Mouse (Mus musculus): Measurements from ENCODE around the gene Man2b2.

Man2b2 gene

DNA sequence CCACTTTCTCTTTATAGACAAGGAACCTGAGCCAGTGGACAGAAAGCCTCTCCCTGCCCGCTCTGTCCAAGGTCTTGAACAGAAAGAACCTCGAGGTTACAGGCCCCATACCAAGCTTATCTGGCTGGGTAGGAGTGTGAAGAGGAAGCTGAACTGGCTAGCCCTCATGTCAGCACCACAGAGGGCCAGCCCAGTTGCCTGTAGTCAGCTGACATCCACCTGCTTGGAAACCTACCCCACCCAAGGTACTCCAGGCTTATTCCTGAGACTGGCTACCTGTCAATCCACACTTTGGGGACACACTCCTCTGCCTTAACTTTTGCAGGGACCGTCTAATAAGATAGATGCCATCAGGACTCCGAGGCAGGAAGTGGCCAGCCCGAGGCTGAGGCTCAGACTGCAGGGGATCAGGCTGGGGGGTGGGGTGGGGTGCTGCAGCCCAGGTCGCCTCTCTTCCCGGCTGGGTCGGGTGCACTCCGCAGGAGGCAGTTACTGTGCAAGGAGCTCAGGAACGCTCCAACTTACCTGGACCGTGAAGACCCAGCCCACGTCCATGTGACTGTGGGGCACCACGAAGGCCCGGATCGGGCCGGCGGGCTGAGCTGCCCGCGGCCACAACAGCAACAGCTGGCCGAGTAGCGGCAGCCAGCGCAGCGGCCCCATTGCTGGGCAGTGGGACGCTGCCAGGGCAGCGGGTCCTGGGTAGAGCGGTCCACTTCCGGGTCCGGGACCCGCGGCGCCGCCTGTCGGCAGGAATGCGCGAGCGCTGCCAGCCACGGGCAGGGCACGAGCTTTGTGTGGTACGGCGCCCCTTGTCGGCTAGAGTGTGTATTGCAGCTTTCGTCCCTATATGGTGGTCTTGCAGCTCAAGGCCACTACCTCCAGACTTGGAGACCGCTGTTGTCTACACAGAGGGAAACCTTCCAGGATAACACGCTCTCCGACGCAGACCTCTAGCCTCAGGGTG, at the start of gene Man2b2:
Man2b2 (minus strand) TSS at position 741 of the 967 bp plus-strand sequence.
- peak; percentile 91 to 96 for DNase-seq

DNA sequence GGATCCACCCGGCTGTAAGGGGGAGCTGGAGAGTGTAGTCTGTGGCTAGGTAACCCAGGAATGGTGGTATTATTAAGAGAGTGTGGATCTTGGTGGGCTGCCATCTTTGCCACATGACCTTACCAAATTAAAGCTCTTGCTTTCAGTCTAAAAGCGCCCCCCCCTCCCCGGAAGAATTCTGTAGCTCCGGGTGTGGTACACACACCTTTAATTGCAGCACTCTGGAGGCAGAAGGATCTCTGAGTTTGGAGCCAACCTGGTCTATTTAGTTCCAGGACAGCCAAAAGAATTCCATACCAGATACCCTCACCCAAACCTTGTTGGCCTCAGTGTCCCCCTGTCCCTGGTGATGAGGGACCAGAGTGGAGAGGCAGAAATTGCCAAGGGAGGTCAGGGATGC, 48.3 kb upstream of the Man2b2 start:
- no peak for DNase-seq

DNA sequence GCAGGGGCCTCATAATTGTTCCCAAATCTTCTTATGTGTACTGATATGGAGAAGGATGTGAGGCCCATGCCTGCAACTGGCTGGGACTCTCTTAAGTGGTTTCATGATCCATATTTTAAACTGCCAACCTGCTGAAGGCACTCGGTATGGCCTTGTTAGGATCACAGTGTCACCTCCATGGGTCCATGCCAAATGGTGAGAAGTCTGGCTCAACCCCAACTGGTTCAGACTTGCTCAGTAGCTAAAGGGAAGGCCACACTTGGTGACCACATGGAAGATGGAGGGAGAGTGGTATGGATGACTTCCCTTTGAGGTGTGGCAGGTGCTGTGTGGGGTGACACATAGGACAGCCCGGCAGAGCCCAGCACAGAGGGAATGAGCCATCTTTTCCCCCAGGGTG, 47.2 kb upstream of the Man2b2 start:
- DNase-seq: no peak

DNA sequence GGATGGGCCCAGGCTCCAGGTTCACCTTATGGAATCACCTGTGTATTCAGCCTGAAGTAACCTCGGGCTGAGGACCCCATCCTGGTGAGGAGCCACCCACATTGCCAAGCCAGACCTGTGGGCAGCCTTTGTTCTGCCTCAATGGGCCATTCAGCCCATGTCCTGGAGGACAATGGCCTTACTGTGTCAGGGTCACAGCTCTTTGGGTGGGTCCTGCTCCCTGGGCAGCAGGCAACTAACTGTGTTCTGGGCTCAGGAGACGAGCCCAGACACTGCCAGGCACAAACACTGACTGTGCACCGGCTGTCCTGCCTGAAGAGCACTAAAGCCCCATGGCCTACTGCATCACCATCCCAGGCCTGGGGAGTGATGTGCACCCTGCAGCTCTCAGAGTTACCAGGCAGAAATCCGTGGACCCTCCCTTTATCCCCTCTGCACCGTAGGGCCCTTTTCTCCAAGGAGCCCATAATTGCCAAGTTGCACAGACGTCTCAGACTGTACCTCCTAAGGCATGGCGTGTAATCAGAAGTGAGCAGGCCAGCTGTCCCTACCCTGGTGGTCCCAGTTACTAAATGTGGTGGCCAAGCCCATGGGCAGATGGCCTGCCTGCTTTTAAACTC, 46.4 kb upstream of the Man2b2 start:
- DNase-seq: no peak

DNA sequence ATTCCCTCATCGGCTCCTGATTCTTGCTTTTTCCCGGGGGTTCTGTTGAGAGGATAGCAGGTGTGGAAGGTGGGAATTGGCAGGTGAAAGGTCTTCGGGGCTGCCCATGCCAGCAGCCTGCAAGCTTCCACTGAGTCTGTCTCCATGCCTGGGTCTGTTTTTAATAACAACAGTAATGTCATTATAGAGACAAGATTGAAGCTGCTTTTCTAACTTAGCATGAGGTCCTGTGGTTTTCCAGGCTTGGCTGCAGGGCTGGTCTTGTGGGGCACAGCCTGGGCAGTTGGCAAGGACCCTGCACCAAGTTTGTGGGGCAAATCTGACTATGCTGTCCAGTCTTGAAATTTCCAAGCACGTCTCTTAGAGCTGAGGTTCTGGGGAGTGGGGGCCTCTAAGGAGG, 45.5 kb upstream of the Man2b2 start:
- no peak for DNase-seq

DNA sequence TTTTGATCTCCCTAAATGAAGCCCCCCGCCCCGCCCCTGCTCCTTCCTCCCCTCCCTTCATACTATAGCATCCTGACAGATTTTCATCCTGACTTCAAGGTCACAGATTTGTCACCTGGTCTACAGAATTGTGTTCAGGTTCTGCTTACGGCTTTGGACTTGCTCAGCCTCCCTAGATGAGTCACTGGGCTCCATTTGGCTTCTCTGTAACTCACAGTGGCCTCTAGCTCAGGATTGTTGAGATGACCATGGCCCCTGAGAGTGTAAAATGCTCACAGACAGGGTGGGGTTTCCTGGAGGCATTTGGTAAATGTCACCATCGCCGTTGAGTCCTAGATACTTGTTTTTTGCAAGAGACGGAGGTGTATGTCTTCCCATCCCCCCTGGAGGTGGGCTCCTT, 40.5 kb upstream of the Man2b2 start:
- no peak for DNase-seq

DNA sequence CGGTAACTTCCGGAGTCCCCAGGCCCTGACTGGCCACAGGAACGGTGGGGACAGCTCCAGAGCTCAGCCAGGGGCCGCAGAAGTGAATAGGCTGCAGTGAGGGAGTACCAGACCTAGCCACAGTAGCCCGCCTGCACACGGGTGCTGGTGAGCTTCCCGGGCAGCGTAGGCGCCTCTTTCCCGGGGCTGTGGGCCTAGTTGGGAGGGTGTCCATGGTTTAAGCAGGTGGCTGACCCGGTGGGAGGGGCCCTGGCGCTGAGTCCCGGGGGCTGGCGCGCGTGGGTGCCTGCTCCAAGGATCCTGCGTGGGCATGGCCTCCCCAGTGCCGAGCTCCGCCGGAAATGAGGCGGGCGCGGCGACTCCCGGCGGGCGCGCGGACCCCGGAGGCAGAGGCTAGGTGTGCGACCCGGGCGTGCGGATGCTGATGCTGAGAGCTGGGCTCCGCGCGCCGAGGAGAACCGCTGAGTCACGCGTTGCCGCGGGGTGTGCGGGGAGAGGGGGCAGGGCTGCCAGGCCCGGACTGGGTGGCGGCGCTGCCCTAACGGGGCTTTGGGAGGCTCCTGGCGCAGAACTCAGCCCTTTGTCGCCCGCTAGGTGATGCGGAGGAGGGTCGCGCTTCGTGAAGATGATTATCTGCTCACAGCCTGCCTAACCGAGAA, 39.3 kb upstream of the Man2b2 start:
- no peak for DNase-seq

DNA sequence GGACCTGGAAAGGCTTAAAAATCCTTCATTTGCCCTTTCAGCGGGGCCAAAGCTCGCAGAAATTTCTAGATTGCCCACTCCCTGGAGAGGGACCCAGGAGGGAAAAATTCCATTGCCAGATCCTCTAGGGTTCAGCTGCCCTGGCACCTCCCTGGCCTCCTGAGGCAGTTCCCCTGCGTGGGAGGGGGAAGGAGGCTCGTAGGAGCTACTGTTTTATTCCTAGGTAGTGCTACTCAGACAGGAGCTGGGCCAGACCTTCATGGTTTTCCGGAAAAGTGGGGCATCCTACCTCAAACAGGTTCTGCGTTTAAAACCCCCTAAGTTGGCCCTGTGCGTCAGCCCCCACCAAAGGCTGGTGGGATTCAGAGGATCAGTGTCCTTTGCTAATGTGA, 38.7 kb upstream of the Man2b2 start:
- DNase-seq: no peak

DNA sequence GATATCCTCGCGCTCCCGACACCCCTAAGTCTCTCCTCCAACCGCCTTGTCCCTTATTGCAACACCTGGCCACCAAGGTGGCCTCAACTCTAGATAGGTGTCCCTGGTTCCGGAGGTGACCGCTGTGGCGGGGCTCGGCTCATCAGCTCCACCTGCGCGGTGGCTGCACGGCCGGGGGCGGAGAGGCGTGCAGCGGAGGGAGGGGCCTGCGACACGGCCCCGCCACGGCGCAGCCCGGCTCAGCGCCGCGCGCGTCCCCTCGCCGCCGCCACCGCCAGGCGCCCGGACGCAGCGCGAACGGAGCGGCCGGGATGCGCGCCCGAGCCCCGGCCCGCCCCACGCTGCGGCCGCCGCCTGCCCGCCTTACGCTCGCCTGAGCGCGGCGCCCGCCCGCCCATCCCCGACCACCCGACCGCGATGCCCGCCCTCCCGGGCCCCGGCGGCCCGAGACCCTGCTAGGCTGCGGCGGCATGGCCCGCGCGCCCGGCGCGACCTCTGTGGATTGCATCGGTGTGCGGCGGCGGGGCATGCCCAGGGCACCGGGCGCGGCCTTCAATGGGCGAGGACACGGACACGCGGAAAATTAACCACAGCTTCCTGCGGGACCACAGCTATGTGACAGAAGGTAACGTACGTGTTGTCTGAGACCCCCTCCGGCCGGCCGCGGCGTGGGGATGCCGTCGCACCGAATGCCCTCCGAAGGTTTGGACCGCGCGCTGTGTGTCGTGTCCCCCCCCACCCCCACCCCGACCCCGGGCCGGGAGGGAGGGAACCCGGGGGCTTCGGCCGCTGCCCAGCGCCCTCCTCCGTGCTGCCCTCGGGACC, 38.0 kb upstream of the Man2b2 start, which contains the start of gene Ppp2r2c:
Ppp2r2c (plus strand) TSS at position 248 of the 825 bp plus-strand sequence.
- DNase-seq: no peak

DNA sequence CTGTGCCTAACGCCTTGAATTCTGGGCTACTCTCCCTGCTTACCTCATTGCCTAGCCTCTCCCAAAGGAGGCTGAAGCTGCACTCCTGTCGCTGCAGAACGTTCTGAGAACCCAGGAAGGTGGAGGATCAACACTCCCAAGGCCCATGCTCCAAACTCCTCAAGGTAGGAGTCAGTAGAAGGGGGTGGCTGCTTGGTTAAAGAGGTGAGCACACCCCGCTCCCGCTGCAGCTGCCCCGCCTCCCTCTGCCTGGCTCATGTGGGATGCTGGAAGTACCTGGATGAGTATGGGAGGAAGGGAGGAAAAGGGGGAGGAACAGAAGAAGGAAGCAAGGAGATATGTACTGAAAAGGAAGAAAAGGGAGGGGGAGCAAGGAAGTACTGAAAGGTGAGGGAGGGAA, 37.1 kb upstream of the Man2b2 start:
- DNase-seq: no peak

DNA sequence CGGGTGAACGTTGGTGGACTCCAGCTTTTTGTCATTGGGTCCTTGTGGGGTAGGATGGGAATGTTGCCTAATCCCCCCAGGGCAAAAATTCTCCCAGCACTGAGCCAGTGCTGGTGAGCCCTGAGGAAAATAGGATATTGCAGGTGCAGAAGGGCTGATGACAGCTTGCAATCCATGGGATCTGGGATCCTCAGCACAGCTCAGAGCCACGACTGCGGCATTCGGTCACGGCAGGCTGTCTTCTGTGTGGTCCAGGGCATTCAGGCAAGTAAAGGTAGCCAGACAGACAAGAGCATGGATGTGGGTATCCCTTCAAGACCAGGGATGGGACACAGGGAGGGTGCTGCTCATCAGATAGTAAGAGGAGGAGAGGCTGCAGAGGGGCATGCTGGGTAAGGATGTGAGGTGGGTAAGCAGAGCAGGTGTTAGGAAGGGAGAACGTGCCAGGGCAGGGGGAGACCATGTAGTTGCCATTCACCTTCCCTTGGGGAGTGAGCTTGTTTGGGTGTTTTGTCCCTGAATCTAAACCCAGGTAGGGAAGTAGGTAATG, 36.3 kb upstream of the Man2b2 start:
- no peak for DNase-seq

DNA sequence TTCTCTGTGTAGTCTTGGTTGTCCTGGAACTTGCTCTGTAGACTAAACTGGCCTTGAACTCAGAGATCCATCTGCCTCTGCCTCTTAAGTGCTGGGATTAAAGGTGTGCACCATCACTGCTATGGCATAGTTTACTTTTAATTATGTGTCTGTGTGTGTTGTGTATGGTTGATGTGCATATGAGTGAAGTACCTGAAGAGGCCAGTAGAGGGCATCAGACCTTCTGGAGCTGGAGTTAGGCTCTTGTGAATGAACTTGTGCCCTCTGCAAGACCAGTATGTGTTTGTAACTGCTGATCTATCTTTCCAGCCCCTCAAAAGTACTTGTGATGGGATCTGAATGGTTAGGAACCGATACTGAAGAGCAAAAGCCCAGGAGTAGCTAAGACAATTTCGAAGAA, 30.6 kb upstream of the Man2b2 start:
- DNase-seq: no peak

DNA sequence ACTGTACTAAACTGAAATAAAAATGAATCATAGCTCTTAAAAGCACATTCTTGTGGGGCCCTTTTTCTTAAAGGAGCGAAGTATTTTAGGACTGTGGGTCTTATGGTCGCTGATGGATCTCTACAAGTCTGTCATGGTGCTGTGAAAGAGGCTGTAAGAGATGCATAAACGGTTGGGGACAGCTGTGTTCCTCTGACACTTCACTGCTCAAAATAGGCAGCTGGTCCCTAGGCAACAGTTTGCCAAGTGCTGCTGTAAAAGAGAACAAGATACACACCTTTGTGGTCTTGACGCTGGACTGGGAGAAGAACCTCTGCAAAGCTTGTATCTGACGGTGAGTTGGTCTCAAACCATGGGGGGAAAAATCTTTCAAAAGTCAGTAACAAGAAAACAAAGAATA, 27.1 kb upstream of the Man2b2 start:
- DNase-seq: no peak

DNA sequence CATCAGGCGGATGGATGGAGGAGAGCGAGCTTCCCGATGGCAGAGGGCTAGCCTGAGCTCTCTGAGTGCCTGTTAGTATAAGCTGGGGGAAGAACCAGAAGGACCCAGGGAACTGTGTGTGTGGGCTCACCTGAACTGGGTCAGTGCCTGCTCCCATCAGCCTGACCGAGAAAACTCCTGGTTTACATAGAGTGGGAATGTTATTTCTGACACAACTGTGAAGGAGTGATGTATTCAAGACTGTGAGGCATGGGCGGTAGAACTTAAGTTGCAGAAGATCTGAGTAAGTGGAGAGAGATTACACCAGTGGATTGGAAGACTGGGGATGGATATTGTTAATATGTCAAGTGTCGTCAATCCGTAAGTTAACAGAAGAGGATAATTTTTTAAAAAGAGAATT, 26.1 kb upstream of the Man2b2 start:
- DNase-seq: no peak

DNA sequence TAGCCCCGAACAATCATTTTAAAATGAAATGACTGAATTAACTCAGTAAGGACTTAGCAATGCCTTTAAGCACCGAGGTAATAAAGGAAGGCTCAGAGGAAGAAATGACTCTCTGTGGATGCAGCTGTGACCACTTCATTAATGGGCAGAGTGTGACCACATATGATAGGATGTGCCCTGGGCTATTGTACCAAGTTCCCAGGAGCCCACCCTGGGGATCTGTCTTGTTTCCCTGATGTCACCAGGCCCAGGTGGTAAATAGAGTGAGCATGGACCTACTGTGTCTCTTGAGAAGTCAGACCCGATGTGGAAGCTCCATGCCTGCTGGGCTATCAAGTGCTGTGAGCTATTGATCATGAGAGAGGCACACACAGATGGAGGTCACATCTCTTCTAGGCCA, 24.7 kb upstream of the Man2b2 start:
- DNase-seq: no peak

DNA sequence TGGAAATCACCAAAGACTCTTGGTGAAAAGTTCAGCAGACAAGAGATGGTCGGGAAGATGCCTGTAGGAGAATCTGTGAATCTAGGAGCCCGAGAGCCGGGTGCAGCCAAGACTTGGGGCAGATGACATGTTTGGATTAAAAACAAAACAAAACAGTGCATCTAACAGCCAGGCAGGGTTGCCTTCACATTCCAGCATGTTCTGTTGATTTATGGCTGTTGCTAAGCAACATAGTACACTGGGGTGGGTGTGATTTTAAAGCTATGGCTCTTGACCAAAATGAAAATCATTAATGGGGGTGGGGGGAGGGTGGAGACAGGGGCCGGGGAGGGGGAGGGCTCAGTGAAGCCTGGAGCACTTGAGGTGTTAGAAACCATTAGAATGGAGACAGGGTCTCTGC, 21.1 kb upstream of the Man2b2 start:
- no peak for DNase-seq

DNA sequence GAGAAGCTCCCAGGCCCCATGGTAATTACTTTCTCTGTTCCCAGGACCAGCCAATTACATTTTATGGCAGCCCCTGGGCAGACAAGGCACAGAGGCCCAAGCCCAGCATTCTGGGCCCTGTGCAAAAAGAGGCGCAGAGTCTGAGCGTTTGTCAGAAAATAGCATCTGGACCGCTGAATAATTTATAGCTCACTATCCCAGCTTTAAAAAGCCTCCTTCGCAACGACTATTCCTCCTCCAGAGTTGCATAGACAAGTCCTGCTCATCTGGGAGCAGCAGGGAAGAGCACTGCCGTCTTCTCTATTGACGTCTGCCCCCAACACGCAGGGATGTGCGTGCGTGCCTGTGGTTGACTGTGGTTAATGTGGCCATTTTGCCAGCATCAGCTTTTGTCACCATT, 14.0 kb upstream of the Man2b2 start:
- no peak for DNase-seq

DNA sequence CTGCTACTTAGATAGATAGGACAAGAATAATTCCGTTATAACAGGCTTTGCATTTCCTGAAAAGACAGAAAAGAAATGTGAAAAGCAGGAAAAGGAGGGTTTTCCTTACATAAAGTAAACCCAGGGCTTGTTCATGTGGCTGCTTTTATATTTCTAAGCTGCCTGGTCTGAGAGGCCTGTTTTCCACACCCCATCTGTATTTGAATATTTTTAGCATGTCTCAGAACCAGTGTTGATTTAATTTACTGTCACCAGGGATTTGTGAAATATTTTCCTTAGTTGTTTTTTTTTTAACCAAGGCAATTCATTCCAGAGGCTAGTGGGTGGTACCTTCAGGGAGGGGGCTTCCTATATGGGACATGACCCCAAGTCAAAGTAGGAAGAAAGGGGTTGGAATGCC, 11.2 kb upstream of the Man2b2 start:
- no peak for DNase-seq

DNA sequence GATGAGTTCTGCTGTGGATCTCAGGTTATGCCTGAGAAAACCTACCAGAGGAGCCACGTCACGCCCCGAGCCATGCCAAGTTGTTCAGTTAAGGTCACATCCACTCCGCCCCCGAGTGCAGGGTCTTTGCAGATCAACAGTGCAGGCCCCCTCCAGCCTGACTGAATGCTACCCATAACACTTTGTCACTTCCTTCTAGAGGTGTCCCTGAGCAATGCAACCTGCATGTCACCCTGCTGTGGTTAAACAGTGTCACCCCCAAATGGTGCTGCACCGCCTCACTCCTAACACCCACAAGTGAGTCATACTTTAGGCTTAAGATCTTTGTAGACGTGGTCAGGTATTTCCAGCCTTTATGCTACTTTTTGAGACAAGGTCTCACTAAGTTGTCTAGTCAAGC, 9.6 kb upstream of the Man2b2 start:
- no peak for DNase-seq

DNA sequence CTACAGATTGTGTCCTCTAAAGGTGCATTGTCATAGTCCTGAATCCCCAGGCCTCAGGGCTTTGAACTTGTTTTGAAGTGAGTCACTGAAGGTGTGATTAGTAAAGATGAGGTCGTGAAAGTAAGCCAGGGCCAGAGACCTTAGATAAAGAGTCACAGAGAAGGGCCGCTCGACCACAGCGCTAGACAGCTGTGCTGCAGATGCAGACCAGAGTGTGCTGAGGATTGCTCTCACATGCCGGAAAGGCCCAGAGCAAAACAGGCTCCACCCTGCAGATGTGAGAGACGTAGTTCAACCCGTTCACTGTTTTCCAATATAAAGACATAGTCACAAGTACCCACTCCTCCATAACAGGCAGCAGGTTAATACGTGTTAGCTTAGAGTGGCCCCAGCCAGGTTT, 9.1 kb upstream of the Man2b2 start:
- DNase-seq: no peak

DNA sequence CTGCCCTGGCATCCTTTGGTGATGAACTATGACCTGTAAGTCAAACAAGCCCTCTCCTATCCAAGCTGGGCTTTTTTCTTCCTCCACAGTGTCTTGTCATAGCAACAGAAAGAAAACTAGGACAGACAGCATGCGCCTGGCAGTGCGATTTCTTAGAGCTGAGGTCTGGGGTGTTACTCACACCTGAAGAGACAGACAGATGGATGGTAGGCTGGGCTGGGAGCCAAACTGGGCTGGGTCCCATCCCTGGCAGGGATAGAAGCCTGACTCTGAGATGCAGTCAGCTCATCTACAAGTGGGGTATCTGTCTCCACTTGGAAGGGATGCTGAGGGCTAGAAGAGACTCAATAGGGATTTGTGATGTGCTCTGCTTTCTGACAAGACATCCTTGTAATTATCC, 8.6 kb upstream of the Man2b2 start:
- DNase-seq: no peak

DNA sequence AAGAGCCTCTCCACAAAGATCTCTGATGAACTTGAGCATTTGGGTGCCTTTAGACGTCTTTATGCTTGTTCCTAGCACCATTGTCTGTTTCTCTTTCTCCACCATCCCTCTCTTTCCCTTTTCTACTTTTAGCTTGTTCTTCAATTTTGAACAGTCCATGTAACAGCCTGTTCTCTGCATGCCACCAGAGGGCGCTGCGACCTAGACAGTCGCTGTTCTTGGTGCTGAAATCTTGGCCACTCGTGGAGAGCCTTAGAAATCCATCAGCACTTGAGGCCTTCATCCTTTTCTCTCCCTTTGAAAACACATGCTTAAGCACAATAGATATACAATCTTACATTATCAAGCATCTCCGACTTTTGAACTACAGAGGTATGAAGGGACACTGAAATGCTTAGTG, 5.5 kb upstream of the Man2b2 start:
- DNase-seq: peak; percentile 28 to 84

DNA sequence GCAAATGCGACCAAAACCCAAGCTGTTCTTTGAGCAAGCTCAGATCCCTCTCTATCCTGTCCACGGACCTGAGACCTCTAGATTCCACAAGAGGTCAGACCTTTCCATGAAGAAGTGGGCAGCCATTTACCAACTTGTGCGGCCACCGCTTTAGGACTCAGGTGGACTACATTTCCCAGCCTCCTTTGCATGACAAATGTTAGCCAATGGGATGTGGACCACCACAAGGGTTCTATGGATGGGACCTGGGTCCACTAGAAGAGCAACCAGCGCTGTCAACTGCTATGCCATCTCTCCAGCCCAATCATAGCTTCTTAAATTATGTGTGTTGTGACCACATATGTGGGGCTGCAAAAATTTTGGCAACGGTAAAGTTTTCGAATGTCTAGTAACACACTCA, 819 bp upstream of the Man2b2 start:
- DNase-seq: peak; percentile 20 to 23
